Mouse (Mus musculus) megakaryocyte, embryonic 14.5 days (primary cell): ENCODE data around the gene Rhd.

Experiments
- FLI1 ChIP-seq: IDR thresholded peaks from 2 replicates; pipeline ENCODE4 v1.6.1; 2012; ENCODE audit warnings: low read length, inconsistent platforms, mixed read lengths
- GATA1 ChIP-seq: IDR thresholded peaks from 3 replicates; pipeline ENCODE4 v1.6.1; 2012; ENCODE audit warnings: mixed read lengths, low read length, inconsistent platforms, borderline replicate concordance

DNA sequence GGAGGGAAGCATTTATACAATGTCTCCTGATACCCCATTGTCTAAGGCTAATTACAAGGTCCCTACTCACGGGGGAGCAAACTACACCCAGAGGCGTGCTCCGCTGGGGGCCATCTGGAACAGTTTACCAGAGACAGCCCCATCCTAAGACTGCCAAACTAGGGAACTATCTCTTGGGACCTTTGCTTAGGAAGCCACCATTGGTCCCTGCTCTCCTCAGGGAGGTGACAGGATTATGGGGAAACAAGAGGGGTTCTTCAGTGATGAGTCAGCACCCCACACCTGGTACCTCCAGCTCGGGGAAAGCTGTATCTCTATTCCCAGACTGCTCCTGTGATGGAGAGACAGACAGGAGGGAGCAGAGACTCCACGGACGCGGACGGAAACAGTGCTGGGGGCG is 4.2 kb downstream of the Rhd start:
- no peak for TF ChIP-seq FLI1
- no peak for TF ChIP-seq GATA1
